Mouse (Mus musculus) bone marrow macrophage, adult 2 months (primary cell): Measurements from ENCODE around the gene Fam183b. TPM values are rescaled to one million over a fixed set of nuclear protein-coding genes. Genes with fewer than 3 reads are reported as not detected.

Experiments used
- H3K27ac ChIP-seq: 2 replicates; pipeline ENCODE4 v1.5.1; 2012; ENCODE audit warnings: low read depth, low read length; ENCODE audit not compliant: insufficient read depth
- H3K4me1 ChIP-seq: 2 replicates; pipeline ENCODE4 v1.6.1; 2012; ENCODE audit warnings: low read length; ENCODE audit not compliant: control insufficient read depth, insufficient read depth
- H3K4me3 ChIP-seq: 2 replicates; pipeline ENCODE4 v1.5.1; 2012; ENCODE audit warnings: mild to moderate bottlenecking, low read length, moderate library complexity; ENCODE audit not compliant: insufficient read depth
- CTCF ChIP-seq: IDR thresholded peaks from 2 replicates; pipeline ENCODE4 v1.5.1; 2012; ENCODE audit warnings: low read depth, mild to moderate bottlenecking, low read length, moderate library complexity
- POLR2A ChIP-seq: IDR thresholded peaks from 2 replicates; pipeline ENCODE4 v1.6.1; 2012; ENCODE audit warnings: mild to moderate bottlenecking, low read depth, low read length, borderline replicate concordance
- polyA plus RNA-seq: library from polyadenylated mRNA; stranded (reverse); fragments of >200 nt; gene quantifications from 2 replicates; pipeline ENCODE4 v1.2.4, GENCODE M21; 2012; ENCODE audit not compliant: missing spikeins, insufficient read depth, insufficient read length

Gene Fam183b
- polyA plus RNA-seq, 1 experiment, result not detected

GRCm38 (mm10) chr11:58812001-58812400, 10.2 kb upstream of the Fam183b start:
- no peaks in the 10 kb centered on the region for H3K4me1 ChIP-seq
- TF ChIP-seq CTCF, result no peak
- no peak for TF ChIP-seq POLR2A

GRCm38 (mm10) chr11:58804393-58804792, 2.6 kb upstream of the Fam183b start:
- H3K4me1 ChIP-seq, result no peaks in the 10 kb centered on the region
- H3K4me3 ChIP-seq, result no peak overlapping the region
- H3K27ac ChIP-seq, result no peak overlapping the region
- no peak for TF ChIP-seq POLR2A
- no peak for TF ChIP-seq CTCF

More at GRCm38 (mm10) chr11:58812001-58812400, 10.2 kb upstream of the Fam183b start:
- no peak overlapping the region for H3K4me3 ChIP-seq
- H3K27ac ChIP-seq, result no peak overlapping the region

GRCm38 (mm10) chr11:58803871-58804270, 2.1 kb upstream of the Fam183b start:
- TF ChIP-seq POLR2A (no peak), CTCF (no peak)
- H3K4me1 ChIP-seq, result no peaks in the 10 kb centered on the region
- H3K4me3 ChIP-seq, result no peak overlapping the region
- H3K27ac ChIP-seq, result no peak overlapping the region

GRCm38 (mm10) chr11:58799747-58800146, 2.0 kb downstream of the Fam183b start:
- no peak for TF ChIP-seq POLR2A
- no peak for TF ChIP-seq CTCF
- Histone ChIP-seq H3K4me1 (no peaks in the 10 kb centered on the region), H3K4me3 (no peak overlapping the region), H3K27ac (no peak overlapping the region)

- Histone ChIP-seq H3K4me1 (no peaks in the 10 kb centered on the region), H3K27ac (no peak overlapping the region), H3K4me3 (no peak overlapping the region)
- TF ChIP-seq CTCF (no peak), POLR2A (no peak)
Measured at GRCm38 (mm10) chr11:58796850-58797249, 4.9 kb downstream of the Fam183b start.

GRCm38 (mm10) chr11:58795856-58796255, 5.9 kb downstream of the Fam183b start:
- Histone ChIP-seq H3K4me1 (peaks cover under 1% of the 10 kb centered on the region; the same call in 1 of the 2 replicates), H3K4me3 (no peak overlapping the region), H3K27ac (no peak overlapping the region)
- TF ChIP-seq CTCF (no peak), POLR2A (no peak)

- TF ChIP-seq CTCF (no peak), POLR2A (no peak)
- no peak overlapping the region for H3K4me3 ChIP-seq
- peaks cover 4% of the 10 kb centered on the region; the same call in 1 of the 2 replicates for H3K4me1 ChIP-seq
- H3K27ac ChIP-seq, result no peak overlapping the region
Measured at GRCm38 (mm10) chr11:58790646-58791045, 11.1 kb downstream of the Fam183b start.

- TF ChIP-seq CTCF (no peak), POLR2A (no peak)
- H3K4me3 ChIP-seq, result no peak overlapping the region
- H3K27ac ChIP-seq, result no peak overlapping the region
- H3K4me1 ChIP-seq, result peaks cover 4% of the 10 kb centered on the region; the same call in 1 of the 2 replicates
Measured at GRCm38 (mm10) chr11:58790053-58790452, 11.7 kb downstream of the Fam183b start.

- Histone ChIP-seq H3K4me3 (no peak overlapping the region), H3K4me1 (peaks cover 4% of the 10 kb centered on the region; the same call in 1 of the 2 replicates), H3K27ac (no peak overlapping the region)
- TF ChIP-seq POLR2A (no peak), CTCF (no peak)
Measured at GRCm38 (mm10) chr11:58789532-58789931, 12.2 kb downstream of the Fam183b start.

- H3K4me1 ChIP-seq, result peaks cover 4% of the 10 kb centered on the region; the same call in 1 of the 2 replicates
- TF ChIP-seq CTCF, result no peak
- no peak for TF ChIP-seq POLR2A
- H3K27ac ChIP-seq, result no peak overlapping the region
- H3K4me3 ChIP-seq, result no peak overlapping the region
Measured at GRCm38 (mm10) chr11:58788346-58788745, 13.4 kb downstream of the Fam183b start.
